Mouse (Mus musculus) ES-E14 (cell line): ENCODE measurements around the gene Ccdc103. TPM values are rescaled to one million over a fixed set of nuclear protein-coding genes. Genes with fewer than 3 reads are reported as not detected.

ENCODE experiments used
- DNase-seq: peaks from one replicate; pipeline ENCODE4 v3.0.0-alpha.2; 2013; ENCODE audit warnings: low read depth, low spot score
- H3K27ac ChIP-seq: 2 replicates; pipeline ENCODE4 v1.5.1; 2012; ENCODE audit warnings: low read depth, mild to moderate bottlenecking, low read length, moderate library complexity, mixed read lengths; ENCODE audit not compliant: poor library complexity, insufficient read depth, severe bottlenecking
- H3K36me3 ChIP-seq: 2 replicates; pipeline ENCODE4 v1.6.1; 2012; ENCODE audit warnings: mild to moderate bottlenecking, low read length, moderate library complexity, mixed read lengths; ENCODE audit not compliant: control insufficient read depth, poor library complexity, insufficient read depth, severe bottlenecking
- H3K4me1 ChIP-seq, 2 experiments: fragments of 150-350 bp in 1 of 2; sonication (generic) in 1 of 2; 2 replicates each; pipeline ENCODE4 v1.6.1; 2012; ENCODE audit warnings: low read length in 2 of 2, mild to moderate bottlenecking in 1 of 2, mixed read lengths in 1 of 2; ENCODE audit not compliant: control insufficient read depth in 2 of 2, insufficient read depth in 2 of 2, poor library complexity in 1 of 2
- H3K4me3 ChIP-seq, 2 experiments: fragments of 150-350 bp in 1 of 2; sonication (generic) in 1 of 2; 2 replicates each; pipeline ENCODE4 v1.5.1; 2012; ENCODE audit warnings: low read length in 2 of 2, low read depth in 1 of 2, mild to moderate bottlenecking in 1 of 2, mixed read lengths in 1 of 2; ENCODE audit not compliant: insufficient read depth in 1 of 2, poor library complexity in 1 of 2, severe bottlenecking in 1 of 2
- H3K9ac ChIP-seq: 2 replicates; pipeline ENCODE4 v1.6.1; 2012; ENCODE audit warnings: low read depth, mild to moderate bottlenecking, low read length, mixed read lengths; ENCODE audit not compliant: poor library complexity, insufficient read depth, severe bottlenecking
- H3K9me3 ChIP-seq: fragments of 150-350 bp; sonication (generic); 2 replicates; pipeline ENCODE4 v1.6.1; 2012; ENCODE audit warnings: low read depth, mild to moderate bottlenecking, low read length; ENCODE audit not compliant: control insufficient read depth, insufficient read depth
- CHD2 ChIP-seq: IDR thresholded peaks from 2 replicates; pipeline ENCODE4 v1.6.1; 2014; ENCODE audit warnings: mild to moderate bottlenecking, low read depth, low read length, inconsistent platforms
- HCFC1 ChIP-seq: IDR thresholded peaks from 2 replicates; pipeline ENCODE4 v1.6.1; 2012; ENCODE audit warnings: low read length, inconsistent platforms, borderline replicate concordance; ENCODE audit not compliant: insufficient read depth
- MAFK ChIP-seq: IDR thresholded peaks from 2 replicates; pipeline ENCODE4 v1.6.1; 2014; ENCODE audit warnings: mild to moderate bottlenecking, low read depth, low read length, inconsistent platforms; ENCODE audit not compliant: insufficient read depth
- ZC3H11A ChIP-seq: IDR thresholded peaks from 2 replicates; pipeline ENCODE4 v1.6.1; 2012; ENCODE audit warnings: low read depth, mild to moderate bottlenecking, inconsistent platforms, low read length, borderline replicate concordance
- ZNF384 ChIP-seq: IDR thresholded peaks from 2 replicates; pipeline ENCODE4 v1.6.1; 2012; ENCODE audit warnings: low read depth, low read length, inconsistent platforms
- in situ Hi-C, 2 experiments: fragments of 600-800 bp; cut with MboI; formaldehyde crosslinking; loops; one replicate each; pipeline ENCODE4 v1.15.1; 2025; ENCODE audit warnings: low sequenced_read_pairs in 2 of 2, inconsistent platforms in 1 of 2; ENCODE audit not compliant: unreplicated experiment in 2 of 2
- total RNA-seq: library from RNA; depleted of rRNA; stranded (reverse); fragments of 300-350 nt; gene quantifications from 2 replicates; pipeline ENCODE4 v1.2.3, GENCODE M21; 2012

Ccdc103 gene
- total RNA-seq, 1 experiment, result 1.1 TPM

DNA sequence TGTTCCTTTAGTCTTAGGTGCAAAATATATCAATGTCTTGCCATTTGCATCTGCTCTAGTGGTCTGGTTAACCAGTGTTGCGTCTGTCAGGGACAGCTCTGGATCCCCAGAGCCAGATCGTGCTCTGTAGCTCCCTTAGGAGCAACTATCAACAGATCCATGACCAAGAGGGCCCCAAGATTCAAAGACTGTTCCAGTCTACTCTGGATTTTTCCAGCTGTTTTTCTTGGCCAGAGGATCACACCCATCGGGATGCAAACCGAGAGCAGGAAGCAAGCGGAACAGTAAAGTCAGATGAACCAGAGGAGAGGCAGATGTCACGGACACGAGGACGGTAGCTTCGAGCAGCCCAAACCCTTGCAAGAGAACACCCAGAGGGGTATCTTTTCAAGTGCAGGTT is 44.9 kb upstream of the Ccdc103 start:
- TF ChIP-seq MAFK, result no peak
- TF ChIP-seq ZC3H11A, result no peak
- no peak for TF ChIP-seq HCFC1
- TF ChIP-seq CHD2, result no peak
- H3K9me3 ChIP-seq, result no peaks in the 10 kb centered on the region
- H3K36me3 ChIP-seq, result peaks cover 50% of the 10 kb centered on the region
- peaks cover 0 to 4% of the 10 kb centered on the region in 2 experiments; a peak in 1 of 4 replicates for H3K4me1 ChIP-seq
- no peak overlapping the region for H3K4me3 ChIP-seq
- no peak overlapping the region for H3K27ac ChIP-seq
- H3K9ac ChIP-seq, result no peak overlapping the region
- in situ Hi-C loops, result no loop called here
- DNase-seq, result no peak

DNA sequence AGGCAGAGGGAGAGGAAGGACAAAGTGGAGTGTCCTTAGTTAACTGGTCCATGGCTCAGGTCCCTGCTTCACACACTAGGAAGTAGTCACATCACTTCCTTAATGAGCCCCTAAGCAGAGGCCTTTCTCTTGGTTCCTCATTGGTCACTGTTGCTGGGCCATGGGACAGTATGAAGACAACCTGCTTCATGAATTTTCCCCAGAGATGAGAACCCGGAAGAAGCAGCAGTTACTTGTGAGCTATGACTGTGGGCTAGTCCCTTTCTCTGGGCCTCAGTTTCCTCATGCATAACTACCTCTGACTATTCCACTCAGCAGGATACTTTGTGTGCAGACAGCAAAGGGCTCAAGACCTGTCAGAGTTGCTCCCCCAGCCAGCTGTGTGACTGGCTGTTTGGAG is 43.6 kb upstream of the Ccdc103 start:
- H3K27ac ChIP-seq, result no peak overlapping the region
- H3K4me3 ChIP-seq, result no peak overlapping the region
- no peak overlapping the region for H3K9ac ChIP-seq
- in situ Hi-C loops, result no loop called here
- peaks cover 0 to 4% of the 10 kb centered on the region in 2 experiments; a peak in 1 of 4 replicates for H3K4me1 ChIP-seq
- H3K36me3 ChIP-seq, result peaks cover 61% of the 10 kb centered on the region
- TF ChIP-seq ZC3H11A (no peak), MAFK (no peak), HCFC1 (no peak), CHD2 (no peak), ZNF384 (no peak)
- DNase-seq, result no peak
- no peaks in the 10 kb centered on the region for H3K9me3 ChIP-seq

DNA sequence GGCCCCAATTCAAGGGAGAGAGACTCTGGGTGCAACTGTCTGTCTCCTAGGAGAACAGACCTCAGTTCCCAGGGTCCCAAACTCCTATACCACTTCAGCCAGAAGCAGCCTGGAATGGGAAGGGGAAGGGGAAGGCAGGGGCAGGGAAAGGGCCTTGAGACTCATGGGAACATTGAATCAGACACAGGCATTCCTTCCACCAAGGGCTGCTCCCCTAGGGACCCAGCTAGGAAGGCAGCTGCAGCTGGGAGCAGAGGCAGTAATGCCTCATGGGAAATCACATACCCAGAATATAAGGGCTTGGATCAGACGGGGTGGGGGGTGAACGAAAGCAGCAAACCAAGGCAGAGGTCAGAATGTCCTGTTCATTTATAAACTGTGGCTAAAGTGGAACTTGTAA is 42.9 kb upstream of the Ccdc103 start:
- Histone ChIP-seq H3K4me3 (no peak overlapping the region), H3K9ac (no peak overlapping the region), H3K4me1 (peaks cover 0 to under 1% of the 10 kb centered on the region in 2 experiments; a peak in 1 of 4 replicates), H3K9me3 (no peaks in the 10 kb centered on the region), H3K36me3 (peaks cover 67% of the 10 kb centered on the region), H3K27ac (no peak overlapping the region)
- in situ Hi-C loops, result no loop called here
- DNase-seq, result no peak
- no peak for TF ChIP-seq ZNF384
- TF ChIP-seq ZC3H11A, result no peak
- TF ChIP-seq CHD2, result no peak
- no peak for TF ChIP-seq HCFC1
- TF ChIP-seq MAFK, result no peak

DNA sequence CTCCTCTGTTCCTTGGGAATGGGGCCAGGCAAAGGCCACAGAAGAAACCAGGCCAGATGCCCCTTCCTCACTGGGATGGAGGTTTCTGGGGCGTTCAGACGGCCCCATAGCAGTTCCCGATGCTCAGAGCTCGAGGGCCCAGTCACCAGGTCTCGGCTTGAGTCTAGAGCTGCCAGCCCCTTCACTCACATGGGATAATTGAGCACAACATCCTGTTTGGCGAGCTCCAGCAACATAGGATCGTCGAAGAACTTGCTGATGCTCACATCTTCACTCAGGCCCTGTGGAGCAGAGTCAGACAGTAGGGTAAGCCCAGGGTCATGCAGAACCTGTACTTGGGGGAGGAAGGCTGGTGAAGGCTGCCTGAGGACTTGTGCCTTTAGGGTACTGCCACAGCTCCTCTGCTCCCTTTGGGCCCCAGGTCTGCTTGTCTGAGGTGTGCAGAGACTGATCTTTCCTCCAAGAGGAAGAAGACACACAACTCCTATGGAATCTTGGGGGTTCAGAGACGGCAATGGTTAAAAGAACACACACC is 42.3 kb upstream of the Ccdc103 start:
- no peak for DNase-seq
- H3K9ac ChIP-seq, result no peak overlapping the region
- in situ Hi-C loops, result no loop called here
- H3K4me1 ChIP-seq, result no peaks in the 10 kb centered on the region
- H3K9me3 ChIP-seq, result no peaks in the 10 kb centered on the region
- H3K27ac ChIP-seq, result no peak overlapping the region
- TF ChIP-seq CHD2 (no peak), ZNF384 (no peak), ZC3H11A (no peak), MAFK (no peak), HCFC1 (no peak)
- H3K4me3 ChIP-seq, result no peak overlapping the region
- peaks cover 73% of the 10 kb centered on the region for H3K36me3 ChIP-seq

GRCm38 (mm10) chr11:102845926-102846325 is 35.1 kb upstream of the Ccdc103 start:
- Histone ChIP-seq H3K27ac (no peak overlapping the region), H3K9ac (no peak overlapping the region), H3K4me3 (no peak overlapping the region), H3K9me3 (no peaks in the 10 kb centered on the region), H3K36me3 (peaks cover 80% of the 10 kb centered on the region), H3K4me1 (no peaks in the 10 kb centered on the region)
- TF ChIP-seq ZNF384 (no peak), MAFK (no peak), HCFC1 (no peak), CHD2 (no peak), ZC3H11A (no peak)
- DNase-seq, result no peak
- in situ Hi-C loops, result no loop called here
